In genomic region chr2:94002331-94002730, GRCm38 (mm10) we compare ENCODE assay signal across 8 mouse cellular contexts. TPM values are rescaled to one million over a fixed set of nuclear protein-coding genes. Genes with fewer than 3 reads are reported as not detected.
A peak's percentile ranks its signal among the peaks of the same experiment; 100 is the strongest.
DNase-seq lines count a peak whose midpoint lies in the region; ATAC-seq and TF ChIP-seq lines count a peak whose summit lies in the region.

No protein-coding gene starts in this region.

- H3K9ac ChIP-seq in heart, adult 2 months (ENCODE audit: low read depth, low read length) = no peak overlapping the region
- H3K9ac ChIP-seq in limb, embryonic 11.5 days (ENCODE audit: low read length) = no peak overlapping the region

- H3K79me2 ChIP-seq in heart, adult 2 months (replicated peaks; ENCODE audit: control insufficient read depth, insufficient read depth, low read length) = no peaks in the 10 kb centered on the region

- no peak for ATAC-seq in limb, embryonic 11.5 days (ENCODE audit: insufficient number of reproducible peaks, low FRiP score, low TSS enrichment, low read depth)

- H3K4me3 ChIP-seq in embryonic facial prominence, embryonic 10.5 days = no peak overlapping the region
- no peak overlapping the region for H3K4me3 ChIP-seq in heart, adult 2 months
- H3K4me3 ChIP-seq in limb, embryonic 11.5 days (ENCODE audit: low read depth, low read length) = no peak overlapping the region

- no peak for TF ChIP-seq POLR2A in heart, adult 2 months (IDR thresholded peaks at IDR 0.05; ENCODE audit: insufficient read depth, low read depth, low read length)

- no peak overlapping the region for H3K4me2 ChIP-seq in limb, embryonic 11.5 days (ENCODE audit: low read depth, severe bottlenecking)

- intact Hi-C loops in heart, adult 2 months (cut with DNase I) = loop anchor here (1.0 to 2.0 kb wide), 2 partner anchors 46 to 131 kb away; partner anchors contain the start of gene Gm13889

- 7% methylated on average over 2 of the region's 2 CpGs for WGBS in embryonic facial prominence, embryonic 10.5 days
- 1% methylated on average over 2 of the region's 2 CpGs for WGBS in heart, adult 2 months
- WGBS in limb, embryonic 11.5 days = 7% methylated on average over 2 of the region's 2 CpGs

- H3K36me3 ChIP-seq in embryonic facial prominence, embryonic 10.5 days (replicated peaks) = peaks cover 96% of the 10 kb centered on the region
- peaks cover 3% of the 10 kb centered on the region for H3K36me3 ChIP-seq in heart, adult 2 months (ENCODE audit: control insufficient read depth, insufficient read depth, low read length)
- no peaks in the 10 kb centered on the region; the same call in 1 of the 2 replicates for H3K36me3 ChIP-seq in limb, embryonic 11.5 days (ENCODE audit: control insufficient read depth, insufficient read depth, low read length)

- no peak for TF ChIP-seq CTCF in heart, adult 2 months (IDR thresholded peaks at IDR 0.05)

- DNase-seq in B cell, adult 2 months = peak; percentile 86 to 87
- peak; percentile 86 for DNase-seq in adrenal gland, postnatal 25 days
- DNase-seq in embryonic facial prominence, embryonic 10.5 days (ENCODE audit: low spot score) = peak; percentile 84
- peak; percentile 68 to 88 for DNase-seq in heart, adult 2 months
- DNase-seq in kidney, adult 9 months = peak; percentile 85
- peak; percentile 92 for DNase-seq in limb, embryonic 11.5 days (ENCODE audit: low spot score)
- peak; percentile 26 to 48 for DNase-seq in monocyte, adult 2 months (ENCODE audit: low read depth in 1 of 2, low spot score in 2 of 2)
- DNase-seq in spleen, postnatal 14 days (ENCODE audit: low spot score in 2 of 2) = peak; percentile 45 to 77

- H3K9me3 ChIP-seq in embryonic facial prominence, embryonic 10.5 days = no peaks in the 10 kb centered on the region
- H3K9me3 ChIP-seq in limb, embryonic 11.5 days (ENCODE audit: control insufficient read depth, low read length) = no peaks in the 10 kb centered on the region

- no peaks in the 10 kb centered on the region for H3K4me1 ChIP-seq in embryonic facial prominence, embryonic 10.5 days
- 0 out of 2 replicates have a peak, but pooled peaks cover 2% of the 10 kb centered on the region for H3K4me1 ChIP-seq in heart, adult 2 months (ENCODE audit: control insufficient read depth, insufficient read depth, low read length)
- H3K4me1 ChIP-seq in limb, embryonic 11.5 days (ENCODE audit: control insufficient read depth, insufficient read depth, low read length) = no peaks in the 10 kb centered on the region

- TF ChIP-seq EP300 in heart, adult 2 months (IDR thresholded peaks at IDR 0.05; ENCODE audit: insufficient read depth, low read depth, low read length) = 0 out of 2 replicates have a peak, but pooled peaks have one; percentile 61

- no peak overlapping the region for H3K27ac ChIP-seq in embryonic facial prominence, embryonic 10.5 days (replicated peaks)
- H3K27ac ChIP-seq in heart, adult 2 months = no peak overlapping the region
- H3K27ac ChIP-seq in limb, embryonic 11.5 days (replicated peaks; ENCODE audit: low read depth, low read length) = no peak overlapping the region

- no peaks in the 10 kb centered on the region for H3K27me3 ChIP-seq in embryonic facial prominence, embryonic 10.5 days (replicated peaks; ENCODE audit: low read depth, poor library complexity, severe bottlenecking)
- H3K27me3 ChIP-seq in heart, adult 2 months (ENCODE audit: control insufficient read depth, insufficient read depth, low read length) = no peaks in the 10 kb centered on the region
- no peaks in the 10 kb centered on the region for H3K27me3 ChIP-seq in limb, embryonic 11.5 days (ENCODE audit: control insufficient read depth, insufficient read depth, low read length)

RNA-seq across cellular contexts. Expression of gene Gm27027, which starts 6.2 kb away (rescaled TPM):
- not detected in 2 replicates for total RNA-seq in adrenal gland, postnatal 25 days (2021)
- polyA plus RNA-seq in embryonic facial prominence, embryonic 10.5 days (2016; fragmentation: Nextera tagmentation; extraction: Ambion mirVana) = not detected in 2 replicates
- total RNA-seq in heart, adult 2 months (2021) = not detected
- not detected in 2 replicates for polyA plus RNA-seq in heart, adult 2 months (2012; rRNA removed)
- polyA plus RNA-seq in limb, embryonic 11.5 days (2014; fragmentation: Nextera tagmentation; extraction: Ambion mirVana) = not detected in 2 replicates

RNA-seq across cellular contexts. Expression of gene Alkbh3, which starts 8.3 kb away (rescaled TPM):
- 48.2 and 56.0 TPM in 2 replicates for total RNA-seq in adrenal gland, postnatal 25 days (2021)
- polyA plus RNA-seq in embryonic facial prominence, embryonic 10.5 days (2016; fragmentation: Nextera tagmentation; extraction: Ambion mirVana) = 55.5 and 57.0 TPM in 2 replicates
- total RNA-seq in heart, adult 2 months (2021) = 10 to 100 TPM; 47.5 to 53.5 TPM
- polyA plus RNA-seq in heart, adult 2 months (2012; rRNA removed) = 54.3 and 73.2 TPM in 2 replicates
- polyA plus RNA-seq in limb, embryonic 11.5 days (2014; fragmentation: Nextera tagmentation; extraction: Ambion mirVana) = 58.2 and 63.1 TPM in 2 replicates

RNA-seq across cellular contexts. Expression of gene Gm13889, which starts 45.3 kb away (rescaled TPM):
- 18.3 and 20.5 TPM in 2 replicates for total RNA-seq in adrenal gland, postnatal 25 days (2021)
- 1.9 and 2.4 TPM in 2 replicates for polyA plus RNA-seq in embryonic facial prominence, embryonic 10.5 days (2016; fragmentation: Nextera tagmentation; extraction: Ambion mirVana)
- total RNA-seq in heart, adult 2 months (2021) = 10 to 100 TPM in 1 of 2 experiments, 1 to 10 TPM in 1; 9.4 to 12.4 TPM
- polyA plus RNA-seq in heart, adult 2 months (2012; rRNA removed) = 5.7 and 8.3 TPM in 2 replicates
- polyA plus RNA-seq in limb, embryonic 11.5 days (2014; fragmentation: Nextera tagmentation; extraction: Ambion mirVana) = 0.67 and 1.1 TPM in 2 replicates

Comparison
In these comparisons a context has a peak if more than half of its experiments do, and no peak if none do; other contexts are left out.
1. DNase-seq: peak in every context shown above with its lines; median percentile 92 in limb, embryonic 11.5 days; 86 in B cell, adult 2 months; 86 in adrenal gland, postnatal 25 days; 85 in kidney, adult 9 months; 84 in embryonic facial prominence, embryonic 10.5 days; 78 in heart, adult 2 months; 61 in spleen, postnatal 14 days; 37 in monocyte, adult 2 months.